Mouse (Mus musculus): ENCODE data around the gene Dydc2. TPM values are rescaled to one million over a fixed set of nuclear protein-coding genes. Genes with fewer than 3 reads are reported as not detected.

Dydc2 gene
- polyA plus RNA-seq, 1 experiment, result not detected

- no peak for TF ChIP-seq POLR2A (IDR thresholded peaks at IDR 0.05; ENCODE audit: borderline replicate concordance, control insufficient read depth, low read depth, low read length)
- TF ChIP-seq CTCF (IDR thresholded peaks at IDR 0.05; ENCODE audit: control insufficient read depth, insufficient read depth, low read length), result no peak
- H3K4me1 ChIP-seq (ENCODE audit: control insufficient read depth, insufficient read depth, low read length), result no peaks in the 10 kb centered on the region
- no peak overlapping the region for H3K4me3 ChIP-seq (replicated peaks; ENCODE audit: control insufficient read depth, low read depth, low read length)
- WGBS, result 75% methylated on average over 1 of the region's 1 CpGs
- no peak overlapping the region for H3K27ac ChIP-seq (ENCODE audit: control insufficient read depth, insufficient read depth, low read depth, low read length, poor library complexity)
Observed at GRCm38 (mm10) chr14:41098726-41099125, 29.7 kb upstream of the Dydc2 start.

- TF ChIP-seq POLR2A (IDR thresholded peaks at IDR 0.05; ENCODE audit: borderline replicate concordance, control insufficient read depth, low read depth, low read length), result no peak
- TF ChIP-seq CTCF (IDR thresholded peaks at IDR 0.05; ENCODE audit: control insufficient read depth, insufficient read depth, low read length), result no peak
Observed at GRCm38 (mm10) chr14:41096296-41096860, 27.4 kb upstream of the Dydc2 start.

GRCm38 (mm10) chr14:41094114-41094513 lies 25.1 kb upstream of the Dydc2 start:
- Histone ChIP-seq H3K27ac (ENCODE audit: control insufficient read depth, insufficient read depth, low read depth, low read length, poor library complexity) (no peak overlapping the region), H3K4me3 (replicated peaks; ENCODE audit: control insufficient read depth, low read depth, low read length) (no peak overlapping the region), H3K4me1 (ENCODE audit: control insufficient read depth, insufficient read depth, low read length) (no peaks in the 10 kb centered on the region)
- no peak for TF ChIP-seq CTCF (IDR thresholded peaks at IDR 0.05; ENCODE audit: control insufficient read depth, insufficient read depth, low read length)
- TF ChIP-seq POLR2A (IDR thresholded peaks at IDR 0.05; ENCODE audit: borderline replicate concordance, control insufficient read depth, low read depth, low read length), result no peak
- WGBS, result 36% methylated on average over 1 of the region's 1 CpGs

More at GRCm38 (mm10) chr14:41096296-41096860, 27.4 kb upstream of the Dydc2 start:
- Histone ChIP-seq H3K4me1 (ENCODE audit: control insufficient read depth, insufficient read depth, low read length) (no peaks in the 10 kb centered on the region), H3K4me3 (replicated peaks; ENCODE audit: control insufficient read depth, low read depth, low read length) (no peak overlapping the region), H3K27ac (ENCODE audit: control insufficient read depth, insufficient read depth, low read depth, low read length, poor library complexity) (no peak overlapping the region)
- WGBS, result 78% methylated on average over 3 of the region's 3 CpGs

- TF ChIP-seq POLR2A (IDR thresholded peaks at IDR 0.05; ENCODE audit: borderline replicate concordance, control insufficient read depth, low read depth, low read length), result no peak
- TF ChIP-seq CTCF (IDR thresholded peaks at IDR 0.05; ENCODE audit: control insufficient read depth, insufficient read depth, low read length), result no peak
- WGBS, result 52% methylated on average over 8 of the region's 8 CpGs
- H3K4me1 ChIP-seq (ENCODE audit: control insufficient read depth, insufficient read depth, low read length), result no peaks in the 10 kb centered on the region
- no peak overlapping the region for H3K27ac ChIP-seq (ENCODE audit: control insufficient read depth, insufficient read depth, low read depth, low read length, poor library complexity)
- no peak overlapping the region for H3K4me3 ChIP-seq (replicated peaks; ENCODE audit: control insufficient read depth, low read depth, low read length)
Observed at GRCm38 (mm10) chr14:41090777-41091176, 21.8 kb upstream of the Dydc2 start.

- Histone ChIP-seq H3K27ac (ENCODE audit: control insufficient read depth, insufficient read depth, low read depth, low read length, poor library complexity) (no peak overlapping the region), H3K4me1 (ENCODE audit: control insufficient read depth, insufficient read depth, low read length) (no peaks in the 10 kb centered on the region), H3K4me3 (replicated peaks; ENCODE audit: control insufficient read depth, low read depth, low read length) (no peak overlapping the region)
- no peak for TF ChIP-seq POLR2A (IDR thresholded peaks at IDR 0.05; ENCODE audit: borderline replicate concordance, control insufficient read depth, low read depth, low read length)
- peak; percentile 48; the same call in 1 of the 2 replicates for TF ChIP-seq CTCF (IDR thresholded peaks at IDR 0.05; ENCODE audit: control insufficient read depth, insufficient read depth, low read length)
- 73% methylated on average over 1 of the region's 1 CpGs for WGBS
Observed at GRCm38 (mm10) chr14:41087509-41087908, 18.5 kb upstream of the Dydc2 start.

GRCm38 (mm10) chr14:41082408-41082807 lies 13.4 kb upstream of the Dydc2 start:
- TF ChIP-seq POLR2A (IDR thresholded peaks at IDR 0.05; ENCODE audit: borderline replicate concordance, control insufficient read depth, low read depth, low read length), result no peak
- no peak for TF ChIP-seq CTCF (IDR thresholded peaks at IDR 0.05; ENCODE audit: control insufficient read depth, insufficient read depth, low read length)
- Histone ChIP-seq H3K4me3 (replicated peaks; ENCODE audit: control insufficient read depth, low read depth, low read length) (no peak overlapping the region), H3K4me1 (ENCODE audit: control insufficient read depth, insufficient read depth, low read length) (no peaks in the 10 kb centered on the region), H3K27ac (ENCODE audit: control insufficient read depth, insufficient read depth, low read depth, low read length, poor library complexity) (no peak overlapping the region)
- WGBS, result 55% methylated on average over 2 of the region's 2 CpGs

- Histone ChIP-seq H3K4me1 (ENCODE audit: control insufficient read depth, insufficient read depth, low read length) (no peaks in the 10 kb centered on the region), H3K27ac (ENCODE audit: control insufficient read depth, insufficient read depth, low read depth, low read length, poor library complexity) (no peak overlapping the region), H3K4me3 (replicated peaks; ENCODE audit: control insufficient read depth, low read depth, low read length) (no peak overlapping the region)
- 2% methylated on average over 8 of the region's 8 CpGs for WGBS
- TF ChIP-seq POLR2A (IDR thresholded peaks at IDR 0.05; ENCODE audit: borderline replicate concordance, control insufficient read depth, low read depth, low read length) (no peak), CTCF (IDR thresholded peaks at IDR 0.05; ENCODE audit: control insufficient read depth, insufficient read depth, low read length) (no peak)
Observed at GRCm38 (mm10) chr14:41072944-41073275, 3.9 kb upstream of the Dydc2 start.

GRCm38 (mm10) chr14:41072229-41072943 lies 3.4 kb upstream of the Dydc2 start, which contains the start of gene Dydc1:
TSS of gene Dydc1 (plus strand) at chr14:41072911.
- TF ChIP-seq CTCF (IDR thresholded peaks at IDR 0.05; ENCODE audit: control insufficient read depth, insufficient read depth, low read length), result no peak
- TF ChIP-seq POLR2A (IDR thresholded peaks at IDR 0.05; ENCODE audit: borderline replicate concordance, control insufficient read depth, low read depth, low read length), result 0 out of 2 replicates have a peak, but pooled peaks have one; percentile 18
- Histone ChIP-seq H3K4me3 (replicated peaks; ENCODE audit: control insufficient read depth, low read depth, low read length) (no peak within 1 kb of the TSS), H3K4me1 (ENCODE audit: control insufficient read depth, insufficient read depth, low read length) (no peaks in the 10 kb centered on the region), H3K27ac (ENCODE audit: control insufficient read depth, insufficient read depth, low read depth, low read length, poor library complexity) (no peak within 1 kb of the TSS)
- WGBS, result 9% methylated on average over 23 of the region's 23 CpGs

Data from bone marrow, adult 2 months (tissue).